Mouse (Mus musculus): ENCODE measurements around the gene Sox6.
"Not testable (repeated sequence)": the region's sequence is repeated elsewhere in the genome, so short reads cannot be mapped to it uniquely, and the experiment has no call there.

The Sox6 gene

GRCm38 (mm10) chr7:116038511-116038910 is at the start of gene Sox6:
TSS of gene Sox6 (minus strand) at chr7:116038796.
- DNase-seq: no peak

- DNase-seq: not testable (repeated sequence)
These were observed 45.8 kb upstream of the Sox6 start, which contains the start of gene Gm4353 for GRCm38 (mm10) chr7:116084366-116084765. TSS of gene Gm4353 (minus strand) at chr7:116084635.

- DNase-seq: no peak
These were observed 22.1 kb upstream of the Sox6 start for GRCm38 (mm10) chr7:116060739-116061138.

- no peak for DNase-seq
These were observed 1.9 kb upstream of the Sox6 start for GRCm38 (mm10) chr7:116040470-116041019.

GRCm38 (mm10) chr7:116039538-116040466 is 1.2 kb upstream of the Sox6 start:
- peak; percentile 84 for DNase-seq

GRCm38 (mm10) chr7:116039196-116039537 is 571 bp upstream of the Sox6 start, which contains the start of gene 1110004F10Rik:
TSS of gene 1110004F10Rik (plus strand) at chr7:116039397.
- DNase-seq: no peak

GRCm38 (mm10) chr7:116038024-116038423 is 572 bp downstream of the Sox6 start:
- DNase-seq: no peak

- DNase-seq: no peak
These were observed 1.7 kb downstream of the Sox6 start for GRCm38 (mm10) chr7:116036591-116037555.

GRCm38 (mm10) chr7:116035504-116035903 is 3.1 kb downstream of the Sox6 start:
- no peak for DNase-seq

GRCm38 (mm10) chr7:116034282-116034758 is 4.3 kb downstream of the Sox6 start:
- no peak for DNase-seq

GRCm38 (mm10) chr7:116033371-116034241 is 5.0 kb downstream of the Sox6 start:
- DNase-seq: no peak

GRCm38 (mm10) chr7:116032596-116033307 is 5.8 kb downstream of the Sox6 start:
- no peak for DNase-seq

GRCm38 (mm10) chr7:116031718-116032595 is 6.6 kb downstream of the Sox6 start:
- no peak for DNase-seq

GRCm38 (mm10) chr7:116031388-116031717 is 7.2 kb downstream of the Sox6 start:
- no peak for DNase-seq

GRCm38 (mm10) chr7:116030597-116031387 is 7.8 kb downstream of the Sox6 start:
- DNase-seq: no peak

- no peak for DNase-seq
These were observed 8.6 kb downstream of the Sox6 start for GRCm38 (mm10) chr7:116029991-116030390.

GRCm38 (mm10) chr7:116002726-116003125 is 35.9 kb downstream of the Sox6 start:
- no peak for DNase-seq

- DNase-seq: no peak
These were observed 50.4 kb downstream of the Sox6 start for GRCm38 (mm10) chr7:115988109-115988779.

- no peak for DNase-seq
These were observed 52.9 kb downstream of the Sox6 start for GRCm38 (mm10) chr7:115985716-115986115.

Measured in layer of hippocampus, adult 9-11 months (tissue).